26 mouse cellular contexts compared by ENCODE assay signal in the genomic region with DNA sequence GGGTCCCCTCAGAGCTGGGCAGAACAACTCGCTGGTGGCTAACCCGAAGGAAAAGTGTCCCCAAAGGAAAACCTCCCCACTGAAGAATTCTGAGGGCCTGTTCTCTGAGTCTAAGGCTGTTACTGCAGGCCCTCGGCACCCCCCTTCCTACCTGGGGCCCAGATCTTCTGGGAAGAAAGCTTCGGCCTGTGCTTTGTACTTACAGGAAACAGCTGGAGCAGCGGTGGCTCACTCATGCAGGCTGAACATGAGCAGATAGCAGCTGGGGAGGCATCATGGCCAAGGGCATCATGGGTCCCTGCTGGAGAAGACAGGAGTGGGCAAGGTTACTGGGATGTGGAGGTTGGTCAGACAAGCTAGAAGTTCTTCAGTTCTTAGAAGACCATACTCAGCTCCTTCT. TPM values are rescaled to one million over a fixed set of nuclear protein-coding genes. Genes with fewer than 3 reads are reported as not detected.
DNase-seq lines count a peak whose midpoint lies in the region; ATAC-seq and TF ChIP-seq lines count a peak whose summit lies in the region.
"Had no signal": no experiment of that assay in that cellular context is flagged by ENCODE, and none has a peak within 500 bp of the region (broad histone marks: within the 10 kb centered on the region; RNA-seq: fewer than 3 reads in every experiment).

No protein-coding gene starts in this region.

- H3K4me3 ChIP-seq in midbrain, embryonic 10.5 days, result no peak overlapping the region
- H3K4me3 ChIP-seq in midbrain, postnatal 0 days (ENCODE audit: low read depth, low read length), result no peak overlapping the region
- no peak overlapping the region for H3K4me3 ChIP-seq in G1E (ENCODE audit: low read depth, low read length)
- no peak overlapping the region for H3K4me3 ChIP-seq in forebrain, embryonic 11.5 days (ENCODE audit: low read depth, low read length)
- H3K4me3 ChIP-seq in heart, adult 2 months, result no peak overlapping the region
- H3K4me3 ChIP-seq: forebrain, embryonic 10.5 days; gastrocnemius, adult 2 months; heart, embryonic 12.5 days; heart, embryonic 15.5 days; hindbrain, embryonic 10.5 days; hindbrain, embryonic 13.5 days had no signal

- TF ChIP-seq CTCF in midbrain, postnatal 0 days (IDR thresholded peaks at IDR 0.05), result no peak
- TF ChIP-seq CTCF in G1E (IDR thresholded peaks at IDR 0.05; ENCODE audit: low read depth, low read length), result no peak
- TF ChIP-seq CTCF in heart, adult 2 months (IDR thresholded peaks at IDR 0.05), result no peak

- intact Hi-C loops in heart, adult 2 months (cut with DNase I), result loop anchor here (2.0 to 5.0 kb wide), 3 partner anchors 141 to 545 kb away; no protein-coding TSS in a partner anchor

- no peak overlapping the region for H3K4me2 ChIP-seq in midbrain, postnatal 0 days (ENCODE audit: low read depth, low read length, poor library complexity, severe bottlenecking)
- H3K4me2 ChIP-seq in forebrain, embryonic 11.5 days (ENCODE audit: low read depth, low read length, severe bottlenecking), result no peak overlapping the region
- H3K4me2 ChIP-seq: heart, embryonic 12.5 days; heart, embryonic 15.5 days; hindbrain, embryonic 13.5 days had no signal

- WGBS in midbrain, embryonic 10.5 days, result 85% methylated on average over 5 of the region's 5 CpGs
- 79% methylated on average over 5 of the region's 5 CpGs for WGBS in midbrain, postnatal 0 days
- 86% methylated on average over 5 of the region's 5 CpGs for WGBS in forebrain, embryonic 11.5 days
- 58% methylated on average over 5 of the region's 5 CpGs for WGBS in heart, adult 2 months

- H3K9ac ChIP-seq in midbrain, postnatal 0 days (replicated peaks; ENCODE audit: low read length, poor library complexity, severe bottlenecking), result no peak overlapping the region
- no peak overlapping the region for H3K9ac ChIP-seq in forebrain, embryonic 11.5 days (ENCODE audit: low read length)
- no peak overlapping the region for H3K9ac ChIP-seq in heart, adult 2 months (ENCODE audit: low read depth, low read length)
- H3K9ac ChIP-seq: forebrain, postnatal 0 days; heart, embryonic 12.5 days; heart, embryonic 15.5 days; hindbrain, embryonic 13.5 days had no signal

- H3K27me3 ChIP-seq in midbrain, embryonic 10.5 days (ENCODE audit: low read depth, poor library complexity, severe bottlenecking), result no peaks in the 10 kb centered on the region
- H3K27me3 ChIP-seq in midbrain, postnatal 0 days (ENCODE audit: insufficient read depth, low read length), result no peaks in the 10 kb centered on the region
- peaks cover 23% of the 10 kb centered on the region for H3K27me3 ChIP-seq in G1E (ENCODE audit: insufficient read depth, low read length)
- H3K27me3 ChIP-seq in forebrain, embryonic 11.5 days (ENCODE audit: control insufficient read depth, insufficient read depth, low read length), result no peaks in the 10 kb centered on the region
- no peaks in the 10 kb centered on the region for H3K27me3 ChIP-seq in heart, adult 2 months (ENCODE audit: control insufficient read depth, insufficient read depth, low read length)
- H3K27me3 ChIP-seq: heart, embryonic 12.5 days; heart, embryonic 15.5 days; hindbrain, embryonic 13.5 days; Patski had no signal

- H3K9me3 ChIP-seq in midbrain, embryonic 10.5 days (replicated peaks), result no peaks in the 10 kb centered on the region
- no peaks in the 10 kb centered on the region for H3K9me3 ChIP-seq in midbrain, postnatal 0 days (ENCODE audit: low read length)
- H3K9me3 ChIP-seq in G1E (replicated peaks), result no peaks in the 10 kb centered on the region
- no peaks in the 10 kb centered on the region for H3K9me3 ChIP-seq in forebrain, embryonic 11.5 days (ENCODE audit: control insufficient read depth, low read length)
- H3K9me3 ChIP-seq: forebrain, embryonic 10.5 days; heart, embryonic 12.5 days; heart, embryonic 15.5 days; hindbrain, embryonic 10.5 days; hindbrain, embryonic 13.5 days had no signal

- no peak for DNase-seq in midbrain, embryonic 10.5 days (ENCODE audit: low spot score)
- DNase-seq in midbrain, postnatal 0 days (ENCODE audit: low spot score), result no peak
- no peak for DNase-seq in G1E (ENCODE audit: low spot score)
- DNase-seq in thymus, postnatal 10 days (ENCODE audit: low spot score in 2 of 2), result peak; percentile 28 to 35
- peak; percentile 59 for DNase-seq in thymus, postnatal 4 days
- DNase-seq in forebrain, embryonic 11.5 days (ENCODE audit: low spot score), result no peak
- no peak for DNase-seq in heart, adult 2 months
- DNase-seq: adrenal gland, postnatal 10 days; adrenal gland, postnatal 36 days; cerebellum, adult 18-20 months; cerebellum, adult 9-10 months; cerebellum, postnatal 14 days; forebrain, postnatal 0 days; gastrocnemius, adult 2 months; gastrocnemius, postnatal 14 days; heart, adult 11 months; heart, postnatal 10 days; heart, postnatal 36 days had no signal

- TF ChIP-seq POLR2A in heart, adult 2 months (IDR thresholded peaks at IDR 0.05; ENCODE audit: insufficient read depth, low read depth, low read length), result no peak

- H3K4me1 ChIP-seq in midbrain, embryonic 10.5 days, result peaks cover 6% of the 10 kb centered on the region
- H3K4me1 ChIP-seq in midbrain, postnatal 0 days (ENCODE audit: insufficient read depth, low read length), result no peaks in the 10 kb centered on the region
- peaks cover 50% of the 10 kb centered on the region for H3K4me1 ChIP-seq in G1E (ENCODE audit: insufficient read depth, low read depth, low read length)
- H3K4me1 ChIP-seq in forebrain, embryonic 11.5 days (replicated peaks; ENCODE audit: control insufficient read depth, insufficient read depth, low read length), result 0 out of 2 replicates have a peak, but pooled peaks cover 2% of the 10 kb centered on the region
- H3K4me1 ChIP-seq in heart, adult 2 months (ENCODE audit: control insufficient read depth, insufficient read depth, low read length), result no peaks in the 10 kb centered on the region

- TF ChIP-seq EP300 in heart, adult 2 months (IDR thresholded peaks at IDR 0.05; ENCODE audit: insufficient read depth, low read depth, low read length), result no peak

- H3K79me2 ChIP-seq in heart, adult 2 months (replicated peaks; ENCODE audit: control insufficient read depth, insufficient read depth, low read length), result no peaks in the 10 kb centered on the region

- no peaks in the 10 kb centered on the region for H3K36me3 ChIP-seq in midbrain, embryonic 10.5 days
- no peaks in the 10 kb centered on the region for H3K36me3 ChIP-seq in midbrain, postnatal 0 days (ENCODE audit: insufficient read depth, low read length)
- no peaks in the 10 kb centered on the region for H3K36me3 ChIP-seq in G1E (replicated peaks)
- H3K36me3 ChIP-seq in forebrain, embryonic 11.5 days (ENCODE audit: control insufficient read depth, insufficient read depth, low read length), result no peaks in the 10 kb centered on the region
- H3K36me3 ChIP-seq in heart, adult 2 months (ENCODE audit: control insufficient read depth, insufficient read depth, low read length), result no peaks in the 10 kb centered on the region
- H3K36me3 ChIP-seq: forebrain, embryonic 10.5 days; heart, embryonic 12.5 days; heart, embryonic 15.5 days; hindbrain, embryonic 10.5 days; hindbrain, embryonic 13.5 days had no signal

- H3K27ac ChIP-seq in midbrain, embryonic 10.5 days (replicated peaks), result peak overlapping the region; percentile 43
- H3K27ac ChIP-seq in midbrain, postnatal 0 days (ENCODE audit: low read depth, low read length), result no peak overlapping the region
- no peak overlapping the region for H3K27ac ChIP-seq in forebrain, embryonic 11.5 days (ENCODE audit: low read depth, low read length)
- no peak overlapping the region for H3K27ac ChIP-seq in heart, adult 2 months
- H3K27ac ChIP-seq: forebrain, embryonic 10.5 days; gastrocnemius, adult 2 months; heart, embryonic 15.5 days; hindbrain, embryonic 10.5 days; hindbrain, embryonic 13.5 days had no signal

- ATAC-seq in midbrain, postnatal 0 days (ENCODE audit: low FRiP score), result no peak
- ATAC-seq in G1E (ENCODE audit: extremely low read depth, insufficient number of reproducible peaks, low FRiP score, poor library complexity, severe bottlenecking), result peak; percentile 35; the same call in 1 of the 2 replicates
- no peak for ATAC-seq in forebrain, embryonic 11.5 days (replicated peaks; ENCODE audit: low FRiP score)
- ATAC-seq: forebrain, embryonic 14.5 days; forebrain, postnatal 0 days; hindbrain, embryonic 16.5 days; Patski had no signal

RNA-seq across cellular contexts. Expression of a gene that starts 51.3 kb away (rescaled TPM):
- polyA plus RNA-seq in midbrain, embryonic 10.5 days (2016; fragmentation: Nextera tagmentation; extraction: Ambion mirVana), result 41.3 and 41.5 TPM in 2 replicates
- 18.2 and 29.5 TPM in 2 replicates for total RNA-seq in midbrain, postnatal 0 days (2014; rRNA removed)
- 21.6 and 21.9 TPM in 2 replicates for polyA plus RNA-seq in midbrain, postnatal 0 days (2015; fragmentation: Nextera tagmentation; extraction: Ambion mirVana)
- total RNA-seq in G1E (2014; fragmentation: Nextera tagmentation), result 53.2 and 65.4 TPM in 2 replicates
- 15.5 and 18.8 TPM in 2 replicates for total RNA-seq in G1E (2017)
- 25.8 and 32.0 TPM in 2 replicates for polyA plus RNA-seq in G1E (2012)
- polyA plus RNA-seq in forebrain, embryonic 11.5 days (2014; fragmentation: Nextera tagmentation; extraction: Ambion mirVana), result 36.0 and 39.5 TPM in 2 replicates
- 10 to 100 TPM; 79.9 to 91.2 TPM for total RNA-seq in heart, adult 2 months (2021)
- 33.0 and 51.1 TPM in 2 replicates for polyA plus RNA-seq in heart, adult 2 months (2012; rRNA removed)

RNA-seq across cellular contexts. Expression of a gene that starts 52.4 kb away (rescaled TPM):
- 104 and 107 TPM in 2 replicates for polyA plus RNA-seq in midbrain, embryonic 10.5 days (2016; fragmentation: Nextera tagmentation; extraction: Ambion mirVana)
- 64.3 and 67.0 TPM in 2 replicates for total RNA-seq in midbrain, postnatal 0 days (2014; rRNA removed)
- 46.1 and 46.7 TPM in 2 replicates for polyA plus RNA-seq in midbrain, postnatal 0 days (2015; fragmentation: Nextera tagmentation; extraction: Ambion mirVana)
- total RNA-seq in G1E (2014; fragmentation: Nextera tagmentation) (171 and 207 TPM in 2 replicates), G1E (2017) (102 and 115 TPM in 2 replicates)
- polyA plus RNA-seq in G1E (2012), result 9.6 and 17.5 TPM in 2 replicates
- polyA plus RNA-seq in forebrain, embryonic 11.5 days (2014; fragmentation: Nextera tagmentation; extraction: Ambion mirVana), result 112 and 116 TPM in 2 replicates
- 10 to 100 TPM; 40.3 to 42.9 TPM for total RNA-seq in heart, adult 2 months (2021)
- 51.0 and 76.1 TPM in 2 replicates for polyA plus RNA-seq in heart, adult 2 months (2012; rRNA removed)

Comparison
In these comparisons a context has a peak if more than half of its experiments do, and no peak if none do; other contexts are left out.
1. DNase-seq: peak in thymus, postnatal 10 days (2 of 2) and thymus, postnatal 4 days (single experiment); none in midbrain, embryonic 10.5 days (single experiment), midbrain, postnatal 0 days (single experiment), G1E (single experiment), forebrain, embryonic 11.5 days (single experiment) and heart, adult 2 months (0 of 2).